Mouse (Mus musculus): Measurements from ENCODE around the gene Tmem163. TPM values are rescaled to one million over a fixed set of nuclear protein-coding genes. Genes with fewer than 3 reads are reported as not detected.

Tmem163 gene
- total and polyA plus RNA-seq, 3 experiments: 5.2 to 21.6 (median 6.5) TPM

GRCm38 (mm10) chr1:127541931-127542330 lies 137.4 kb downstream of the Tmem163 start:
- Histone ChIP-seq H3K79me2 (replicated peaks; ENCODE audit: control insufficient read depth, insufficient read depth, low read length) (no peaks in the 10 kb centered on the region), H3K4me3 (no peak overlapping the region), H3K4me1 (ENCODE audit: control insufficient read depth, insufficient read depth, low read length) (no peaks in the 10 kb centered on the region), H3K27me3 (ENCODE audit: control insufficient read depth, insufficient read depth, low read length) (no peaks in the 10 kb centered on the region), H3K9ac (ENCODE audit: low read depth, low read length) (no peak overlapping the region), H3K27ac (no peak overlapping the region), H3K36me3 (ENCODE audit: control insufficient read depth, insufficient read depth, low read length) (no peaks in the 10 kb centered on the region)
- WGBS: 82% methylated on average over 7 of the region's 7 CpGs
- intact Hi-C loops (cut with DNase I): no loop called here
- no peak for DNase-seq
- TF ChIP-seq EP300 (IDR thresholded peaks at IDR 0.05; ENCODE audit: insufficient read depth, low read depth, low read length): no peak
- no peak for TF ChIP-seq POLR2A (IDR thresholded peaks at IDR 0.05; ENCODE audit: insufficient read depth, low read depth, low read length)
- no peak for TF ChIP-seq CTCF (IDR thresholded peaks at IDR 0.05)

- H3K9ac ChIP-seq (ENCODE audit: low read depth, low read length): no peak overlapping the region
- no peaks in the 10 kb centered on the region for H3K36me3 ChIP-seq (ENCODE audit: control insufficient read depth, insufficient read depth, low read length)
- intact Hi-C loops (cut with DNase I): no loop called here
- 71% methylated on average over 4 of the region's 4 CpGs for WGBS
- no peak for DNase-seq
- H3K4me1 ChIP-seq (ENCODE audit: control insufficient read depth, insufficient read depth, low read length): no peaks in the 10 kb centered on the region
- no peak overlapping the region for H3K27ac ChIP-seq
- TF ChIP-seq EP300 (IDR thresholded peaks at IDR 0.05; ENCODE audit: insufficient read depth, low read depth, low read length): no peak
- no peak for TF ChIP-seq CTCF (IDR thresholded peaks at IDR 0.05)
- no peak for TF ChIP-seq POLR2A (IDR thresholded peaks at IDR 0.05; ENCODE audit: insufficient read depth, low read depth, low read length)
- no peaks in the 10 kb centered on the region for H3K79me2 ChIP-seq (replicated peaks; ENCODE audit: control insufficient read depth, insufficient read depth, low read length)
- no peak overlapping the region for H3K4me3 ChIP-seq
- H3K27me3 ChIP-seq (ENCODE audit: control insufficient read depth, insufficient read depth, low read length): no peaks in the 10 kb centered on the region
These were observed 137.8 kb downstream of the Tmem163 start for GRCm38 (mm10) chr1:127541522-127541921.

- intact Hi-C loops (cut with DNase I): no loop called here
- no peaks in the 10 kb centered on the region for H3K4me1 ChIP-seq (ENCODE audit: control insufficient read depth, insufficient read depth, low read length)
- H3K79me2 ChIP-seq (replicated peaks; ENCODE audit: control insufficient read depth, insufficient read depth, low read length): no peaks in the 10 kb centered on the region
- no peak for TF ChIP-seq CTCF (IDR thresholded peaks at IDR 0.05)
- TF ChIP-seq EP300 (IDR thresholded peaks at IDR 0.05; ENCODE audit: insufficient read depth, low read depth, low read length): no peak
- TF ChIP-seq POLR2A (IDR thresholded peaks at IDR 0.05; ENCODE audit: insufficient read depth, low read depth, low read length): no peak
- no peak overlapping the region for H3K4me3 ChIP-seq
- no peaks in the 10 kb centered on the region for H3K36me3 ChIP-seq (ENCODE audit: control insufficient read depth, insufficient read depth, low read length)
- no peak overlapping the region for H3K9ac ChIP-seq (ENCODE audit: low read depth, low read length)
- DNase-seq: no peak
- WGBS: 40% methylated on average over 17 of the region's 17 CpGs
- H3K27ac ChIP-seq: no peak overlapping the region
- H3K27me3 ChIP-seq (ENCODE audit: control insufficient read depth, insufficient read depth, low read length): no peaks in the 10 kb centered on the region
These were observed 141.9 kb downstream of the Tmem163 start for GRCm38 (mm10) chr1:127537204-127538038.

GRCm38 (mm10) chr1:127536448-127536847 lies 142.9 kb downstream of the Tmem163 start:
- H3K27ac ChIP-seq: no peak overlapping the region
- 37% methylated on average over 5 of the region's 5 CpGs for WGBS
- no peak for TF ChIP-seq EP300 (IDR thresholded peaks at IDR 0.05; ENCODE audit: insufficient read depth, low read depth, low read length)
- no peak for TF ChIP-seq POLR2A (IDR thresholded peaks at IDR 0.05; ENCODE audit: insufficient read depth, low read depth, low read length)
- TF ChIP-seq CTCF (IDR thresholded peaks at IDR 0.05): no peak
- H3K4me3 ChIP-seq: no peak overlapping the region
- no peaks in the 10 kb centered on the region for H3K79me2 ChIP-seq (replicated peaks; ENCODE audit: control insufficient read depth, insufficient read depth, low read length)
- no peak overlapping the region for H3K9ac ChIP-seq (ENCODE audit: low read depth, low read length)
- no peaks in the 10 kb centered on the region for H3K27me3 ChIP-seq (ENCODE audit: control insufficient read depth, insufficient read depth, low read length)
- intact Hi-C loops (cut with DNase I): no loop called here
- H3K36me3 ChIP-seq (ENCODE audit: control insufficient read depth, insufficient read depth, low read length): no peaks in the 10 kb centered on the region
- no peaks in the 10 kb centered on the region for H3K4me1 ChIP-seq (ENCODE audit: control insufficient read depth, insufficient read depth, low read length)
- DNase-seq: no peak

GRCm38 (mm10) chr1:127531723-127532122 lies 147.6 kb downstream of the Tmem163 start:
- 77% methylated on average over 5 of the region's 5 CpGs for WGBS

GRCm38 (mm10) chr1:127530849-127531580 lies 148.3 kb downstream of the Tmem163 start:
- WGBS: 52% methylated on average over 14 of the region's 14 CpGs
- Histone ChIP-seq H3K27ac (no peak overlapping the region), H3K79me2 (replicated peaks; ENCODE audit: control insufficient read depth, insufficient read depth, low read length) (no peaks in the 10 kb centered on the region), H3K36me3 (ENCODE audit: control insufficient read depth, insufficient read depth, low read length) (no peaks in the 10 kb centered on the region), H3K4me1 (ENCODE audit: control insufficient read depth, insufficient read depth, low read length) (no peaks in the 10 kb centered on the region), H3K4me3 (no peak overlapping the region), H3K9ac (ENCODE audit: low read depth, low read length) (no peak overlapping the region), H3K27me3 (ENCODE audit: control insufficient read depth, insufficient read depth, low read length) (no peaks in the 10 kb centered on the region)
- DNase-seq: no peak
- TF ChIP-seq CTCF (IDR thresholded peaks at IDR 0.05): no peak
- TF ChIP-seq POLR2A (IDR thresholded peaks at IDR 0.05; ENCODE audit: insufficient read depth, low read depth, low read length): no peak
- no peak for TF ChIP-seq EP300 (IDR thresholded peaks at IDR 0.05; ENCODE audit: insufficient read depth, low read depth, low read length)
- intact Hi-C loops (cut with DNase I): no loop called here

More at GRCm38 (mm10) chr1:127531723-127532122, 147.6 kb downstream of the Tmem163 start:
- Histone ChIP-seq H3K27ac (no peak overlapping the region), H3K9ac (ENCODE audit: low read depth, low read length) (no peak overlapping the region), H3K27me3 (ENCODE audit: control insufficient read depth, insufficient read depth, low read length) (no peaks in the 10 kb centered on the region), H3K79me2 (replicated peaks; ENCODE audit: control insufficient read depth, insufficient read depth, low read length) (no peaks in the 10 kb centered on the region), H3K4me3 (no peak overlapping the region), H3K4me1 (ENCODE audit: control insufficient read depth, insufficient read depth, low read length) (no peaks in the 10 kb centered on the region), H3K36me3 (ENCODE audit: control insufficient read depth, insufficient read depth, low read length) (no peaks in the 10 kb centered on the region)
- no peak for DNase-seq
- TF ChIP-seq POLR2A (IDR thresholded peaks at IDR 0.05; ENCODE audit: insufficient read depth, low read depth, low read length) (no peak), CTCF (IDR thresholded peaks at IDR 0.05) (no peak), EP300 (IDR thresholded peaks at IDR 0.05; ENCODE audit: insufficient read depth, low read depth, low read length) (no peak)
- intact Hi-C loops (cut with DNase I): no loop called here

Data from heart, adult 2 months (tissue).